Mouse (Mus musculus): ENCODE measurements around the gene Alkbh2.

DNA sequence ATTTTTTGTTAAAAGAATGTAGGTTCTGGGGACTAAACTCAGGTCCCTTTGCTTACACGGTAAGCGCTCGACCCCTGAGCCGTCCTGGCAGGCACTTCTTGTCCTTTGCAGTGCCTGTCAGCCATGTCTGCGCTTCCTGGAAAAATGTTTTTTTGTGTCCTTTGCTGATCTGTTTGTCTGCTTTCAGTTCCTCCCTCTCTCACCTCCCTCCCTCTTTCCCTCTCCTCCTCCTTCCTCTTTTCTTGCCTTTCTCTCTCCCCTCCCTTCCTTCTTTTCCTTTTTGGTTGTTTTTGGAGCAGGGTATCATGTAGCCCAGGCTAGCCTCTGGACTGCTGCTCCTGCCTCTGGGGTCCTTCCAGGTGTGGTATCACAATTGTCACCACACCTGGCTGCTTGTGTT lies 13.0 kb downstream of the Alkbh2 start:
- no peak for TF ChIP-seq CTCF (IDR thresholded peaks at IDR 0.05; ENCODE audit: low read depth, low read length)
- TF ChIP-seq POLR2A (IDR thresholded peaks at IDR 0.05; ENCODE audit: extremely low read depth, insufficient read depth, low read length), result no peak

All from liver, adult 2 months (tissue).